Mouse (Mus musculus) hindbrain, embryonic 12.5 days (tissue): ENCODE measurements at regions not wholly inside any gene's neighbourhood (a gene's known extent, or its start where the extent isn't known, plus 50 kb on each side); places are given as distances from the start of the nearest gene placed in this dataset.

Experiments used
- ATAC-seq: fragments of 200-750 bp; cut with Nextera tagmentation; 2 replicates; pipeline ENCODE4 v1.8.0; 2017; ENCODE audit warnings: moderate TSS enrichment; ENCODE audit not compliant: low FRiP score
- H3K27ac ChIP-seq: fragments of 300-500 bp; sonication (generic); 2 replicates; pipeline ENCODE4 v1.5.1; 2016; ENCODE audit warnings: mild to moderate bottlenecking
- H3K27me3 ChIP-seq: fragments of 300-500 bp; sonication (generic); 2 replicates; pipeline ENCODE4 v1.6.1; 2016; ENCODE audit warnings: mild to moderate bottlenecking
- H3K36me3 ChIP-seq: fragments of 300-500 bp; sonication (generic); 2 replicates; pipeline ENCODE4 v1.6.1; 2016; ENCODE audit warnings: mild to moderate bottlenecking
- H3K4me1 ChIP-seq: fragments of 300-500 bp; sonication (generic); 2 replicates; pipeline ENCODE4 v1.6.1; 2016
- H3K4me2 ChIP-seq: fragments of 300-500 bp; sonication (generic); replicated peaks from 2 replicates; pipeline ENCODE4 v1.6.1; 2016; ENCODE audit warnings: mild to moderate bottlenecking
- H3K4me3 ChIP-seq: fragments of 300-500 bp; sonication (generic); 2 replicates; pipeline ENCODE4 v1.5.1; 2016; ENCODE audit warnings: mild to moderate bottlenecking
- H3K9ac ChIP-seq: fragments of 300-500 bp; sonication (generic); 2 replicates; pipeline ENCODE4 v1.6.1; 2016; ENCODE audit warnings: mild to moderate bottlenecking, moderate library complexity
- H3K9me3 ChIP-seq: fragments of 300-500 bp; sonication (generic); replicated peaks from 2 replicates; pipeline ENCODE4 v1.6.1; 2016; ENCODE audit warnings: mild to moderate bottlenecking
- WGBS: fragments of 180-500 bp; shearing (Covaris S2); methylation state at CpG from one replicate; pipeline ENCODE4 v1.1.7; 2016; 5-methylcytosine and 5-hydroxymethylcytosine counted together

DNA sequence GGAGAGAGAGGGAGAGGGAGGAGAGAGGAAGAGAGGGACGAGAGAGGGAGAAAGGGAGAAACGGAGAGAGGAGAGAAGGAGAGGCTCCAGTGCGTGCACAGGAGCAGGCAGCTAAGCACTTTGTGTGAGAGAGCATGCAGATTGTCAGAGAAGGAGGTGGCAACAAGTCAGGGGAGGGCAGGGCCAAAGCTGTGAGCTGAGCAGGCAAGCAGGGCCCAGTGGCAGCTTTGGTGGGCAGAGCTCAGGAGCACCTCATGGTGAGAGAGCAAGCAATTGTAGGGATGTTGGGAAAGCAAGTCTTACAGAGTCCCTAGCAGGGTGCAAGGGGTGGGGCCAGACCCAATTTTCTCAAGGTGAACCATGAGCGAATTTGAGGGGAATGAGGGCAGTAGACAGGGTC, 234.3 kb upstream of the Hey2 start:
- WGBS = 18% methylated on average over 4 of the region's 4 CpGs
- Histone ChIP-seq H3K9me3 (no peaks in the 10 kb centered on the region), H3K4me3 (no peak overlapping the region), H3K9ac (no peak overlapping the region), H3K4me1 (no peaks in the 10 kb centered on the region), H3K27ac (no peak overlapping the region), H3K27me3 (no peaks in the 10 kb centered on the region), H3K4me2 (0 out of 2 replicates have a peak overlapping the region, but pooled peaks have one; percentile 11), H3K36me3 (no peaks in the 10 kb centered on the region)
- 0 out of 2 replicates have a peak, but pooled peaks have one; percentile 16 for ATAC-seq

GRCm38 (mm10) chr10:31076415-31076814, 233.8 kb upstream of the Hey2 start:
- 0 out of 2 replicates have a peak overlapping the region, but pooled peaks have one; percentile 11 for H3K4me2 ChIP-seq
- no peak overlapping the region for H3K4me3 ChIP-seq
- no peak overlapping the region for H3K9ac ChIP-seq
- H3K36me3 ChIP-seq = no peaks in the 10 kb centered on the region
- H3K4me1 ChIP-seq = no peaks in the 10 kb centered on the region
- H3K9me3 ChIP-seq = no peaks in the 10 kb centered on the region
- no peaks in the 10 kb centered on the region for H3K27me3 ChIP-seq
- no peak overlapping the region for H3K27ac ChIP-seq
- whole genome bisulfite sequencing = 57% methylated on average over 8 of the region's 8 CpGs
- ATAC-seq = no peak

DNA sequence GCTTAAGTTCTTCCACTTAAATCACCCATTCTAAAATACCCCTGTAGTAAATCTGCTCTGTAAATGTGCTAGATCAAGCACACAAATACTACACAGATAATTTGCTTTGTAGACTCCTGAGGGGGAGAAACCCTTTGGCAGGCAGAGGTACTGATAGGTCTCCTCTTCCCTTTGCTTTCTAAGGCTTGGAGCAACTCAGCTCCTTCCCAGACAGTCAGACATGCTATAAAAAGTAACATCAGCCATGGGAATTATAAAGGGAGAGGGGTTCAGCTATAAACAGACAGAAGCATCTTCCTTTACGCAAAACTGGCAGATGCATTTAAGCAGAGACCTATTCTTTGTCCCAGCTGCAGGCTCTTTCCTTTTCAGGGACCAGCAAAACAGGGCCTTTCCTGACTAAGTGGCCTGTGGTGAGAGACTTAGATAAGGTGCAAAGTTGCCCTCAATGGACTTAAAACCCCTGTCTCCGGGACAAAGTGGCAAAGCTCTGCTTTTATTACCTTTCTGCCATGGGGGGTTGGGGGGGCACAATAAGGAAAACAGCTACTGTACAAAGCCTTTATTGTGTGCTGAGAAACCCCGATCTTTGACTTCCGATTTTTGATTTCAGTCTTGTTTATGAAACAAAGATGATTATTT, 231.5 kb upstream of the Hey2 start:
- Histone ChIP-seq H3K27me3 (no peaks in the 10 kb centered on the region), H3K4me1 (no peaks in the 10 kb centered on the region), H3K4me2 (no peak overlapping the region), H3K4me3 (no peak overlapping the region), H3K36me3 (no peaks in the 10 kb centered on the region), H3K9me3 (no peaks in the 10 kb centered on the region), H3K27ac (no peak overlapping the region), H3K9ac (no peak overlapping the region)
- WGBS = 71% methylated on average over 4 of the region's 4 CpGs
- ATAC-seq = no peak

- no peaks in the 10 kb centered on the region for H3K9me3 ChIP-seq
- H3K27ac ChIP-seq = no peak overlapping the region
- no peak for ATAC-seq
- no peak overlapping the region for H3K9ac ChIP-seq
- no peaks in the 10 kb centered on the region for H3K4me1 ChIP-seq
- no peaks in the 10 kb centered on the region for H3K36me3 ChIP-seq
- no peaks in the 10 kb centered on the region for H3K27me3 ChIP-seq
- H3K4me2 ChIP-seq = no peak overlapping the region
- no peak overlapping the region for H3K4me3 ChIP-seq
Measured at GRCm38 (mm10) chr10:31068668-31069223, 226.1 kb upstream of the Hey2 start.

- Histone ChIP-seq H3K27ac (no peak overlapping the region), H3K4me1 (no peaks in the 10 kb centered on the region), H3K9ac (no peak overlapping the region), H3K27me3 (no peaks in the 10 kb centered on the region), H3K9me3 (no peaks in the 10 kb centered on the region), H3K4me3 (no peak overlapping the region), H3K4me2 (no peak overlapping the region), H3K36me3 (no peaks in the 10 kb centered on the region)
- WGBS = 40% methylated on average over 2 of the region's 2 CpGs
- ATAC-seq = no peak
Measured at GRCm38 (mm10) chr10:31062732-31063131, 220.1 kb upstream of the Hey2 start.

- Histone ChIP-seq H3K27ac (no peak overlapping the region), H3K9me3 (no peaks in the 10 kb centered on the region), H3K9ac (no peak overlapping the region), H3K4me2 (no peak overlapping the region), H3K27me3 (no peaks in the 10 kb centered on the region), H3K36me3 (no peaks in the 10 kb centered on the region), H3K4me1 (no peaks in the 10 kb centered on the region), H3K4me3 (no peak overlapping the region)
- ATAC-seq = no peak
- 89% methylated on average over 8 of the region's 8 CpGs for WGBS
Measured at GRCm38 (mm10) chr10:31053260-31053659, 210.7 kb upstream of the Hey2 start.

DNA sequence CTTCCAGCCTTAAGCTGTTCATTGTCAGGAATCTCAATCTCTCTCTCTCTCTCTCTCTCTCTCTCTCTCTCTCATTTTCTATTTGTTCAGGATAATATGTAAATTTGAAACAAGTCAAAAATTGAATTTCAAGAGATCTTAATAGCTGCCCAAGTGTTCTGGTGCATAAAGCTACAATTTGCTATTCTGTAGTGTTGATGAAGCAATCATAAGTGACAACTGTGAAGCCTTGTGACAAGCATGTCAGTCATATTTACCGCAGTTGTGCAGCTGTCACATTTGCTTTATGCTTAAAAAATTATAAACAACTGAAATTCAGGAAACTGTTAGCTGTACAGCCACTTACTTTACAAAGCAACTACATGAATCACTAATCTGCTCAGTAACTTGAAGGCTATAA, 208.6 kb upstream of the Hey2 start:
- Histone ChIP-seq H3K9me3 (no peaks in the 10 kb centered on the region), H3K27ac (no peak overlapping the region), H3K36me3 (no peaks in the 10 kb centered on the region), H3K4me2 (no peak overlapping the region), H3K4me3 (no peak overlapping the region), H3K27me3 (no peaks in the 10 kb centered on the region), H3K4me1 (no peaks in the 10 kb centered on the region), H3K9ac (no peak overlapping the region)
- 90% methylated on average over 1 of the region's 1 CpGs for WGBS
- ATAC-seq = no peak

DNA sequence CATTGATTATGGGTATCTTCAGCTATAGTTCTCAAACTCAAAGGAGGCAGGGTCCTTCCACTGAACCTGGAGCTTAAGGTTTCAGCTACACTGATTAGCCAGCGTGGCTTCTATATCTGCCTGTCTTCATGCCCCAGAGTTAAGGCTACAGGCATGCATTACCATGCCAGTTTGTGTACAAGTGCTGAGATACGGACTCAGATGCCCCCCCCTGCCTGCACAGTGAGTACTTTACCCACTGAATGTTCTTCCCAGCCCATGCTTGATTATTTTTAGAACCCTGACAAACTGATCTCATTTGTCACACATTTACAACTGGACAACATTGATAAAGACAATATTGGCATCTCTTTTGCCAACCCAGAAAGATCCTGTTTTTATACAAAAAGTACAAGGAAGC, 206.8 kb upstream of the Hey2 start:
- no peaks in the 10 kb centered on the region for H3K4me1 ChIP-seq
- H3K4me3 ChIP-seq = no peak overlapping the region
- no peaks in the 10 kb centered on the region for H3K27me3 ChIP-seq
- ATAC-seq = no peak
- H3K4me2 ChIP-seq = no peak overlapping the region
- H3K9ac ChIP-seq = no peak overlapping the region
- no peak overlapping the region for H3K27ac ChIP-seq
- no peaks in the 10 kb centered on the region for H3K36me3 ChIP-seq
- no peaks in the 10 kb centered on the region for H3K9me3 ChIP-seq
- WGBS = 82% methylated on average over 2 of the region's 2 CpGs

GRCm38 (mm10) chr10:31035611-31036010, 193.0 kb upstream of the Hey2 start:
- Histone ChIP-seq H3K9me3 (no peaks in the 10 kb centered on the region), H3K27ac (no peak overlapping the region), H3K4me2 (no peak overlapping the region), H3K4me1 (no peaks in the 10 kb centered on the region), H3K9ac (no peak overlapping the region), H3K27me3 (no peaks in the 10 kb centered on the region), H3K4me3 (no peak overlapping the region), H3K36me3 (no peaks in the 10 kb centered on the region)
- 87% methylated on average over 4 of the region's 4 CpGs for WGBS
- no peak for ATAC-seq

- ATAC-seq = no peak
- Histone ChIP-seq H3K4me2 (no peak overlapping the region), H3K4me1 (no peaks in the 10 kb centered on the region), H3K27ac (no peak overlapping the region), H3K9ac (no peak overlapping the region), H3K4me3 (no peak overlapping the region), H3K27me3 (no peaks in the 10 kb centered on the region), H3K9me3 (no peaks in the 10 kb centered on the region), H3K36me3 (no peaks in the 10 kb centered on the region)
- WGBS = 69% methylated on average over 3 of the region's 3 CpGs
Measured at GRCm38 (mm10) chr10:31034782-31035181, 192.2 kb upstream of the Hey2 start.

DNA sequence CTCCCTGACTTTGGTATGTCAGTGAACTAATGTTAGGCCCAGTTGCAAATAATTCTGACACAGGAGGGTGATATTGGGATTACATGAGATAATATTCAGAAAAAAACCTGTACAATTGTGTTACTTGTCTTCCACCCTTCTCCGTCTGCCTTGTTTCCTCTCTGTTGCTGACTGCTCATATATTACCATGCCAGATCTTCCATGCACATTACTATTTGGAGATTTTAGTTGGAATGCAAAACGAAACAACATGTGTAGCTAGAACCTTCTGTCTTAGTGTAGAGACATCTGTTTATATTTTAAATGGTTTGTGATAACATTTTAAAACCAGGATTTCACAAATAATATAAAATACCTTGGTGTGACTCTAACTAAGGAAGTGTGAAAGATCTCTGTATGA, 188.1 kb upstream of the Hey2 start:
- Histone ChIP-seq H3K4me1 (no peaks in the 10 kb centered on the region), H3K9me3 (no peaks in the 10 kb centered on the region), H3K4me2 (no peak overlapping the region), H3K9ac (no peak overlapping the region), H3K4me3 (no peak overlapping the region), H3K27ac (no peak overlapping the region), H3K27me3 (no peaks in the 10 kb centered on the region), H3K36me3 (no peaks in the 10 kb centered on the region)
- WGBS = 85% methylated on average over 2 of the region's 2 CpGs
- ATAC-seq = no peak

DNA sequence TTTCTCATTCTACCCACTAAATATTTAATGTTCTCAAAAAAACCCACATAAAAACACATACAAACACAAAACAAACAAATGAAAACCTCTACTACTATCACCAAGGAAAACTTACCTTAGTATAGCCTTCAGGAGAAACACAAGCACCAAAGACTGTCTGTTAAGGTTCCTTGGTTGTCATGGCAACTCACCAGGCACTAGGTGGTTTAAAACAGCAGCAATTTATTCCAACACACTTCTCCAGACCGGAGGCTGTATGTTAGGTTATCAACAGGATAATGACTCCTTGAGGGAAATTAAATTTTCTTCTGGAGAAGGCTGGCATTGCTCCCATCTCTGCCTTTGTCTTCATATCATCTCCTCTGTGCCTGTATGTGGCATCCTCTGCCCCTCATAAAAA, 183.8 kb upstream of the Hey2 start:
- no peak overlapping the region for H3K4me3 ChIP-seq
- no peak overlapping the region for H3K27ac ChIP-seq
- H3K4me2 ChIP-seq = no peak overlapping the region
- H3K4me1 ChIP-seq = no peaks in the 10 kb centered on the region
- ATAC-seq = no peak
- 53% methylated on average over 1 of the region's 1 CpGs for WGBS
- no peaks in the 10 kb centered on the region for H3K36me3 ChIP-seq
- no peak overlapping the region for H3K9ac ChIP-seq
- H3K9me3 ChIP-seq = no peaks in the 10 kb centered on the region
- H3K27me3 ChIP-seq = no peaks in the 10 kb centered on the region

GRCm38 (mm10) chr10:31012669-31013358, 170.2 kb upstream of the Hey2 start:
- WGBS = 86% methylated on average over 18 of the region's 18 CpGs
- Histone ChIP-seq H3K4me2 (no peak overlapping the region), H3K9me3 (no peaks in the 10 kb centered on the region), H3K4me3 (no peak overlapping the region), H3K27ac (no peak overlapping the region), H3K9ac (no peak overlapping the region), H3K4me1 (no peaks in the 10 kb centered on the region), H3K27me3 (no peaks in the 10 kb centered on the region), H3K36me3 (no peaks in the 10 kb centered on the region)
- ATAC-seq = no peak
